Mouse (Mus musculus): ENCODE results near the gene Phactr3. TPM values are rescaled to one million over a fixed set of nuclear protein-coding genes. Genes with fewer than 3 reads are reported as not detected.

Phactr3 gene
- polyA plus RNA-seq (2015; fragmentation: Illumina TruSeq; extraction: RNeasy Lipid Tissue Mini Kit (QIAGEN cat#74804); ENCODE audit: low read depth, low replicate concordance), result 107 TPM

GRCm38 (mm10) chr2:178118801-178119560 lies at the start of gene Phactr3:
Gene Phactr3 (plus strand): TSS chr2:178118975.

GRCm38 (mm10) chr2:178078166-178078717 lies 40.5 kb upstream of the Phactr3 start, which contains the start of gene Zfp931:
Gene Zfp931 (minus strand): TSS chr2:178078476.

Other genes with a start within 250 kb of the Phactr3 start
- gene Gm14327, start 221.9 kb upstream of the Phactr3 start, polyA plus RNA-seq (2015; fragmentation: Illumina TruSeq; extraction: RNeasy Lipid Tissue Mini Kit (QIAGEN cat#74804); ENCODE audit: low read depth, low replicate concordance), result 9.0 TPM
- not detected for gene Zfp972, start 193.4 kb upstream of the Phactr3 start, polyA plus RNA-seq (2015; fragmentation: Illumina TruSeq; extraction: RNeasy Lipid Tissue Mini Kit (QIAGEN cat#74804); ENCODE audit: low read depth, low replicate concordance)
- 65.8 TPM for gene Gm14326, start 161.7 kb upstream of the Phactr3 start, polyA plus RNA-seq (2015; fragmentation: Illumina TruSeq; extraction: RNeasy Lipid Tissue Mini Kit (QIAGEN cat#74804); ENCODE audit: low read depth, low replicate concordance)
- 29.6 TPM for gene Zfp971, start 95.7 kb upstream of the Phactr3 start, polyA plus RNA-seq (2015; fragmentation: Illumina TruSeq; extraction: RNeasy Lipid Tissue Mini Kit (QIAGEN cat#74804); ENCODE audit: low read depth, low replicate concordance)
- 40.4 TPM for gene Zfp931, start 40.5 kb upstream of the Phactr3 start, polyA plus RNA-seq (2015; fragmentation: Illumina TruSeq; extraction: RNeasy Lipid Tissue Mini Kit (QIAGEN cat#74804); ENCODE audit: low read depth, low replicate concordance)